Mouse (Mus musculus): Measurements from ENCODE around the gene Vps54.

DNA sequence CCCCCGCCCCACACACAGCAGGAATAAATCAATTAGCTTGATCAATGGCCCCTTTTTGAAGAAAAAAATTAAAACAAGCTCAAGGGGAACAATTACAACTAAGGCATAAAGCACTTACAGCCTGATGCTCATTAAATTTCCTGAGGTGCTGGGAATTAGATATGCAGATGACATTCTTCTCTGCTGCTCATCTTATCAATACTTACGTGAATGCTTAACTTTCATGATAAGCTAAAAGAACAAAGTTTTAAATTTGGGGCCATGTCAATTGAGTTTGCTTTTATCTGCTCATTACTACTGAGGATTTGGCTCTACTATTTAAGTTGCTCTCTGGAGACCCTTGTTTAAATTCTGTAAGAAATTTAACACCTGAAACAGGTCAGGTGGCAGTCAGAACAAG, 109.8 kb downstream of the Vps54 start:
- TF ChIP-seq POLR2A (IDR thresholded peaks at IDR 0.05; ENCODE audit: extremely low read depth, insufficient read depth, low read length) (no peak), CTCF (IDR thresholded peaks at IDR 0.05; ENCODE audit: extremely low read depth, insufficient read depth, low read length) (no peak)
